ENCODE assay signal across 8 mouse cellular contexts in genomic region chr7:127260309-127261111, GRCm38 (mm10). TPM values are rescaled to one million over a fixed set of nuclear protein-coding genes. Genes with fewer than 3 reads are reported as not detected.
DNase-seq lines count a peak whose midpoint lies in the region; ATAC-seq and TF ChIP-seq lines count a peak whose summit lies in the region.

Dctpp1 (minus strand) TSS chr7:127260709.

- no peaks in the 10 kb centered on the region for H3K9me3 ChIP-seq in MEL (replicated peaks; ENCODE audit: insufficient read depth, low read length)
- H3K9me3 ChIP-seq in forebrain, postnatal 0 days (ENCODE audit: low read length) = no peaks in the 10 kb centered on the region
- no peaks in the 10 kb centered on the region for H3K9me3 ChIP-seq in lung, embryonic 15.5 days

- H3K27ac ChIP-seq in MEL (ENCODE audit: control insufficient read depth, low read depth, low read length) = peak within 1 kb of the TSS; percentile 26
- no peak within 1 kb of the TSS for H3K27ac ChIP-seq in cerebellum, adult 2 months (ENCODE audit: insufficient read depth, low read length)
- H3K27ac ChIP-seq in forebrain, postnatal 0 days (ENCODE audit: low read depth, low read length) = peak within 1 kb of the TSS; percentile 35; the same call in 1 of the 2 replicates
- 0 out of 2 replicates have a peak within 1 kb of the TSS, but pooled peaks have one; percentile 10 for H3K27ac ChIP-seq in lung, embryonic 15.5 days

- H3K27me3 ChIP-seq in MEL (ENCODE audit: control insufficient read depth in 1 of 2, insufficient read depth in 2 of 2, low read length in 2 of 2) = no peaks in the 10 kb centered on the region
- H3K27me3 ChIP-seq in cerebellum, adult 2 months (ENCODE audit: control insufficient read depth, insufficient read depth, low read length) = no peaks in the 10 kb centered on the region
- no peaks in the 10 kb centered on the region for H3K27me3 ChIP-seq in forebrain, postnatal 0 days (ENCODE audit: insufficient read depth, low read length)
- H3K27me3 ChIP-seq in lung, embryonic 15.5 days = no peaks in the 10 kb centered on the region

- peak; percentile 99 for DNase-seq in MEL (ENCODE audit: low read depth, low spot score)
- DNase-seq in cerebellum, adult 2 months = peak; percentile 97 to 99
- DNase-seq in forebrain, postnatal 0 days = peak; percentile 98
- DNase-seq in heart, postnatal 4 days = peak; percentile 97
- DNase-seq in layer of hippocampus, adult 8-10 months (ENCODE audit: low spot score in 2 of 2) = peak; percentile 99
- DNase-seq in ovary, adult 18-20 months (ENCODE audit: low spot score) = peak; percentile 97
- peak; percentile 98 for DNase-seq in thymus, postnatal 0 days (ENCODE audit: low spot score)

- peaks cover 17 to 30% of the 10 kb centered on the region in 2 experiments for H3K4me1 ChIP-seq in MEL (ENCODE audit: control insufficient read depth in 1 of 2, insufficient read depth in 2 of 2, low read length in 2 of 2)
- peaks cover 3% of the 10 kb centered on the region; the same call in 1 of the 2 replicates for H3K4me1 ChIP-seq in cerebellum, adult 2 months (ENCODE audit: control insufficient read depth, insufficient read depth, low read length)
- peaks cover 3% of the 10 kb centered on the region; the same call in 1 of the 2 replicates for H3K4me1 ChIP-seq in forebrain, postnatal 0 days (ENCODE audit: insufficient read depth)
- H3K4me1 ChIP-seq in lung, embryonic 15.5 days = peaks cover 17% of the 10 kb centered on the region

- peak; percentile 74 to 90 for TF ChIP-seq POLR2A in MEL (IDR thresholded peaks at IDR 0.05; ENCODE audit: control insufficient read depth in 1 of 2, insufficient read depth in 1 of 2, low read depth in 1 of 2, low read length in 2 of 2, poor library complexity in 1 of 2)
- peak; percentile 85; the same call in 1 of the 2 replicates for TF ChIP-seq POLR2A in cerebellum, adult 2 months (IDR thresholded peaks at IDR 0.05; ENCODE audit: borderline replicate concordance, insufficient read depth, low read length)

- TF ChIP-seq RAD21 in MEL (IDR thresholded peaks at IDR 0.05; ENCODE audit: low read depth, low read length) = peak; percentile 70

- H3K79me2 ChIP-seq in MEL (ENCODE audit: control insufficient read depth, insufficient read depth, low read length, poor library complexity) = peaks cover 11% of the 10 kb centered on the region

- ATAC-seq in forebrain, postnatal 0 days = peak; percentile 99
- peak; percentile 98 for ATAC-seq in lung, embryonic 15.5 days (ENCODE audit: borderline replicate concordance, extremely low read depth, low FRiP score, low TSS enrichment)

- peak within 1 kb of the TSS; percentile 84 for H3K9ac ChIP-seq in MEL (ENCODE audit: control insufficient read depth, low read depth, low read length, poor library complexity, severe bottlenecking)
- peak within 1 kb of the TSS; percentile 58 for H3K9ac ChIP-seq in forebrain, postnatal 0 days
- H3K9ac ChIP-seq in lung, embryonic 15.5 days = peak within 1 kb of the TSS; percentile 54

- WGBS in cerebellum, adult 2 months = under 1% methylated on average over 50 of the region's 50 CpGs
- WGBS in forebrain, postnatal 0 days = 1% methylated on average over 50 of the region's 50 CpGs
- WGBS in lung, embryonic 15.5 days = under 1% methylated on average over 50 of the region's 50 CpGs

- peak within 1 kb of the TSS; percentile 65 to 92 for H3K4me3 ChIP-seq in MEL (ENCODE audit: control insufficient read depth in 1 of 2, insufficient read depth in 1 of 2, low read depth in 2 of 2, low read length in 2 of 2)
- H3K4me3 ChIP-seq in cerebellum, adult 2 months (replicated peaks; ENCODE audit: insufficient read depth, low read depth, low read length) = peak within 1 kb of the TSS; percentile 98
- peak within 1 kb of the TSS; percentile 54 for H3K4me3 ChIP-seq in forebrain, postnatal 0 days (ENCODE audit: low read depth, low read length)
- peak within 1 kb of the TSS; percentile 57 for H3K4me3 ChIP-seq in lung, embryonic 15.5 days

- no peak for TF ChIP-seq EP300 in MEL (IDR thresholded peaks at IDR 0.05; ENCODE audit: low read depth in 1 of 2, low read length in 2 of 2)

- peak within 1 kb of the TSS; percentile 78 for H3K4me2 ChIP-seq in forebrain, postnatal 0 days (ENCODE audit: low read depth)
- H3K4me2 ChIP-seq in lung, embryonic 15.5 days = peak within 1 kb of the TSS; percentile 62

- peaks cover 0 to 33% of the 10 kb centered on the region in 2 experiments; a peak in 2 of 4 replicates for H3K36me3 ChIP-seq in MEL (ENCODE audit: control insufficient read depth in 1 of 2, insufficient read depth in 2 of 2, low read length in 2 of 2)
- H3K36me3 ChIP-seq in forebrain, postnatal 0 days (ENCODE audit: insufficient read depth) = no peaks in the 10 kb centered on the region
- peaks cover 9% of the 10 kb centered on the region for H3K36me3 ChIP-seq in lung, embryonic 15.5 days

- TF ChIP-seq CTCF in MEL (IDR thresholded peaks at IDR 0.05 in 2 of 3, conservative IDR thresholded peaks at IDR 0.05 in 1 of 3; ENCODE audit: control insufficient read depth in 1 of 3, insufficient read depth in 1 of 3, low read depth in 2 of 3, low read length in 3 of 3, poor library complexity in 1 of 3, severe bottlenecking in 1 of 3) = peak; percentile 66 to 92 (median 84)
- peak; percentile 73; the same call in 1 of the 2 replicates for TF ChIP-seq CTCF in cerebellum, adult 2 months (IDR thresholded peaks at IDR 0.05; ENCODE audit: borderline replicate concordance, insufficient read depth, low read depth, low read length)
- peak; percentile 82 for TF ChIP-seq CTCF in forebrain, postnatal 0 days (IDR thresholded peaks at IDR 0.05; ENCODE audit: low read depth)

TF ChIP-seq in MEL, 35 proteins besides CTCF, POLR2A, EP300 and RAD21 (continues in another document):
- 0 out of 2 replicates have a peak, but pooled peaks have one; percentile 51 for TF ChIP-seq ZMIZ1 (IDR thresholded peaks at IDR 0.05; ENCODE audit: low read depth, low read length)
- TF ChIP-seq ELF1 (IDR thresholded peaks at IDR 0.05; ENCODE audit: low read depth, low read length) = peak; percentile 94
- no peak for TF ChIP-seq ZKSCAN1 (IDR thresholded peaks at IDR 0.05; ENCODE audit: low read depth, low read length)
- no peak for TF ChIP-seq RCOR1 (IDR thresholded peaks at IDR 0.05; ENCODE audit: low read depth, low read length)
- 0 out of 2 replicates have a peak, but pooled peaks have one; percentile 20 for TF ChIP-seq ZNF384 (IDR thresholded peaks at IDR 0.05; ENCODE audit: low read depth, low read length)
- no peak for TF ChIP-seq UBTF (IDR thresholded peaks at IDR 0.05; ENCODE audit: borderline replicate concordance, insufficient read depth, low read depth, low read length)
- TF ChIP-seq NELFE (IDR thresholded peaks at IDR 0.05; ENCODE audit: low read depth, low read length) = peak; percentile 78
- peak; percentile 92 for TF ChIP-seq MAX (IDR thresholded peaks at IDR 0.05; ENCODE audit: low read length)
- TF ChIP-seq ETS1 (IDR thresholded peaks at IDR 0.05; ENCODE audit: low read depth, low read length) = 0 out of 2 replicates have a peak, but pooled peaks have one; percentile 42
- TF ChIP-seq MAZ (IDR thresholded peaks at IDR 0.05; ENCODE audit: low read depth, low read length) = 0 out of 2 replicates have a peak, but pooled peaks have one; percentile 2
- TF ChIP-seq MYB (IDR thresholded peaks at IDR 0.05; ENCODE audit: low read depth, low read length) = no peak
- TF ChIP-seq ZC3H11A (IDR thresholded peaks at IDR 0.05; ENCODE audit: low read depth, low read length) = peak; percentile 54
- TF ChIP-seq KAT2A (conservative IDR thresholded peaks at IDR 0.05; ENCODE audit: low read depth, low read length) = no peak
- no peak for TF ChIP-seq POLR2AphosphoS5 (IDR thresholded peaks at IDR 0.05; ENCODE audit: borderline replicate concordance, low read depth, low read length)
- peak; percentile 89 for TF ChIP-seq HCFC1 (IDR thresholded peaks at IDR 0.05; ENCODE audit: low read depth, low read length)
- TF ChIP-seq MYC (IDR thresholded peaks at IDR 0.05; ENCODE audit: low read depth, low read length) = peak; percentile 93
- TF ChIP-seq POLR2AphosphoS2 (IDR thresholded peaks at IDR 0.05; ENCODE audit: low read length) = peak; percentile 74
- no peak for TF ChIP-seq CHD1 (IDR thresholded peaks at IDR 0.05; ENCODE audit: low read depth, low read length)
- TF ChIP-seq USF2 (IDR thresholded peaks at IDR 0.05; ENCODE audit: borderline replicate concordance in 1 of 2, insufficient read depth in 1 of 2, low read depth in 1 of 2, low read length in 2 of 2) = no peak
- no peak for TF ChIP-seq JUND (IDR thresholded peaks at IDR 0.05; ENCODE audit: low read depth, low read length)
- peak; percentile 85; the same call in 1 of the 2 replicates for TF ChIP-seq E2F4 (IDR thresholded peaks at IDR 0.05; ENCODE audit: borderline replicate concordance, low read depth, low read length)
- peak; percentile 99 for TF ChIP-seq SIN3A (IDR thresholded peaks at IDR 0.05; ENCODE audit: low read length)
- TF ChIP-seq CHD2 (IDR thresholded peaks at IDR 0.05; ENCODE audit: low read length) = no peak; the same call in 1 of the 2 replicates
- TF ChIP-seq TCF12 (IDR thresholded peaks at IDR 0.05; ENCODE audit: low read depth, low read length) = no peak
- no peak for TF ChIP-seq GABPA (IDR thresholded peaks at IDR 0.05; ENCODE audit: low read depth, low read length)
- no peak; the same call in 1 of the 2 replicates for TF ChIP-seq NRF1 (IDR thresholded peaks at IDR 0.05; ENCODE audit: insufficient read depth, low read depth, low read length, poor library complexity, severe bottlenecking)
- no peak for TF ChIP-seq MAFK (IDR thresholded peaks at IDR 0.05; ENCODE audit: borderline replicate concordance, low read depth, low read length)
- TF ChIP-seq TBP (IDR thresholded peaks at IDR 0.05; ENCODE audit: low read depth, low read length) = peak; percentile 49; the same call in 1 of the 2 replicates
- no peak for TF ChIP-seq GATA1 (IDR thresholded peaks at IDR 0.05; ENCODE audit: low read depth, low read length)
- peak; percentile 90 for TF ChIP-seq MXI1 (IDR thresholded peaks at IDR 0.05; ENCODE audit: low read depth, low read length)

RNA-seq across cellular contexts. Expression of gene Dctpp1, which starts in this region (rescaled TPM):
- total RNA-seq in MEL (2012; rRNA removed) = 238 and 253 TPM in 2 replicates
- polyA plus RNA-seq in MEL (2012; ENCODE audit: insufficient read depth in 1 of 2, insufficient read length in 2 of 2, low read depth in 1 of 2, low replicate concordance in 2 of 2, missing spikeins in 1 of 2) = 100 to 1,000 TPM in 1 of 2 experiments, not detected in 1; 290 TPM
- polyA plus RNA-seq in cerebellum, adult 2 months (2012; rRNA removed) = 23.8 and 25.6 TPM in 2 replicates
- 90.8 and 122 TPM in 2 replicates for total RNA-seq in forebrain, postnatal 0 days (2014; rRNA removed)
- 138 and 183 TPM in 2 replicates for polyA plus RNA-seq in forebrain, postnatal 0 days (2015; fragmentation: Nextera tagmentation; extraction: Ambion mirVana)
- total RNA-seq in heart, postnatal 4 days (2021) = 10 to 100 TPM; 62.0 to 64.5 TPM
- total RNA-seq in layer of hippocampus, adult 8-10 months (2022) = 10 to 100 TPM; 16.8 to 21.7 (median 19.5) TPM
- 161 and 190 TPM in 2 replicates for polyA plus RNA-seq in lung, embryonic 15.5 days (2015; fragmentation: Nextera tagmentation; extraction: Ambion mirVana)
- polyA plus RNA-seq in thymus, postnatal 0 days (2015; fragmentation: Nextera tagmentation; extraction: Ambion mirVana) = 181 and 213 TPM in 2 replicates
